Mouse (Mus musculus) cortical plate, adult 2 months (tissue): ENCODE measurements around the gene Shmt2. TPM values are rescaled to one million over a fixed set of nuclear protein-coding genes. Genes with fewer than 3 reads are reported as not detected.

Source experiments
- H3K27ac ChIP-seq: fragments of 200-500 bp; 2 replicates; pipeline ENCODE4 v1.5.1; 2012; ENCODE audit warnings: low read length, control low read depth, inconsistent platforms; ENCODE audit not compliant: insufficient read depth
- H3K4me1 ChIP-seq: fragments of 200-500 bp; 2 replicates; pipeline ENCODE4 v1.6.1; 2011; ENCODE audit warnings: low read length; ENCODE audit not compliant: control insufficient read depth, insufficient read depth
- H3K4me3 ChIP-seq: fragments of 200-500 bp; 2 replicates; pipeline ENCODE4 v1.5.1; 2011; ENCODE audit warnings: mild to moderate bottlenecking, low read length, control low read depth; ENCODE audit not compliant: insufficient read depth
- CTCF ChIP-seq: fragments of 200-500 bp; IDR thresholded peaks from 2 replicates; pipeline ENCODE4 v1.5.1; 2011; ENCODE audit warnings: mild to moderate bottlenecking, control low read depth, low read length; ENCODE audit not compliant: insufficient read depth; ENCODE audit errors: extremely low read depth
- POLR2A ChIP-seq: fragments of 200-500 bp; IDR thresholded peaks from 2 replicates; pipeline ENCODE4 v1.6.1; 2011; ENCODE audit warnings: mild to moderate bottlenecking, low read length, control low read depth; ENCODE audit not compliant: insufficient read depth; ENCODE audit errors: extremely low read depth
- polyA plus RNA-seq: library from polyadenylated mRNA; depleted of rRNA; stranded (reverse); fragments of >200 nt; gene quantifications from 2 replicates; pipeline ENCODE4 v1.2.3, GENCODE M21; 2012; rRNA removed

Shmt2 gene
- polyA plus RNA-seq, 1 experiment = 39.7 TPM

DNA sequence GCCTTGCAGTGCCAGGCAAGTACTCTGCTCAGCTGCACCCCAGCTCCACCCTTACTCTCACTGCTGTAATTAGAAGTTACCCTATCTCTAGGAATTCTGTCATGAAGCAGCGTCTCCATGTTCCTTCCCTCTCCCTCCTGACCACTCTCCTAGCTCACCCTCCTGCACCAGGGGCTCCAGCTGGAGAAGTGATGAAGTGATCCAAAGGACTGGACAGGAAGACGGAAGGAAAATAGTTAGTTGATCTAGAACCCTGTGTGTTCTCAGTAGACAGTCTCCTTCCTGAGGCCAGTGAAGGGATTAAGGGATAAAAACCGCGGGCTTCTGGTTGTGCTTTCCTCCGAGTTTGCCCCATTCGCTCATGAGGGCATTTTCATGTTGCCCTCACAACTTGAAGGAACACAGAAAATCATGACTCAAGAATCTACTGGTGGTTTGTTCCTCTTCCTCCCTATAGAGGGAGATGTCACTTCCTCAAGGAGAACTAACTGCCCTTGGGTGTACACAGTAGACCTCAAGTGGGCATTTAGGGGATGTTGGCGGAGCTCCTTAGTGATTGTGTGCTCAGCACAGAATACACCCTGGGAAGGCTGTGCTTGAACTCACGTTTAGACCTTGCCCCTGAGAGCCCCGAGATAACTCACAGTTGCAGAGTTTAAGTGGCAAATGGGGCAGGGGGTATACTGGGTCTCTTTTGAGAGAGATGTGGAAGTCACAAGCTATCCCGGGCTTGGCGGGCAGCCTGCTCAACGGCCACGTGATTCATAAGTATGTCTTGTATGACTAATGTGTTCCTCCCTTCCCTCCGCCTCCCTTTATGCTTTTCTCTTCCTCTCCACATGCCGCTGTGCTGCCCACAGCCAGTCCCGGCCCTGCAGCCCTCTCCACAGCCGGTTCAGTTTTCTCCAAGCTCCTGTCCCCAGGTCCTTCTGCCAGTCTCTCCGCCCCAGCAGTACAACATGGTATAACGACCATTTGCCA is 41.1 kb downstream of the Shmt2 start:
- H3K27ac ChIP-seq = no peak overlapping the region
- H3K4me3 ChIP-seq = no peak overlapping the region
- peak; percentile 35; the same call in 1 of the 2 replicates for TF ChIP-seq POLR2A
- TF ChIP-seq CTCF = no peak
- peaks cover 2% of the 10 kb centered on the region for H3K4me1 ChIP-seq

DNA sequence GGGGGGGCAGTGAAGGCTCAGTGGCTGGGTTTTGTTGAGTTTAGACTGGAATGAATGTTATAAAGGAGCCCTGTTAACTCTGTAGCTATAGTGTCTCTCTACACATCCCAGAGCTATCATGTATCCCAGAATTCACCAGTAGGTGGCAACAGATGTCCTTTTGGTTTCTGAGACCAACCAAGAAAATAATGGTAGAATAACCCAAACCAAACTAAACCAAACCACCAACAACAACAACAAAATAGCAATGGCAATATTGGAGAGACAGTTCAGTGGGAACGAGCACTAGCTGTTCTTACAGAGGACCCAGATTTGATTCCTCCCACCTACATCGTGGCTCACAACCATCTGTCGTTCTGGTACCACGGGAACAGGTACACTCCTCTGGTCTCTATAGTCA is 43.1 kb downstream of the Shmt2 start:
- no peak overlapping the region for H3K27ac ChIP-seq
- TF ChIP-seq POLR2A = no peak
- TF ChIP-seq CTCF = no peak
- H3K4me3 ChIP-seq = no peak overlapping the region
- peaks cover 2% of the 10 kb centered on the region for H3K4me1 ChIP-seq

DNA sequence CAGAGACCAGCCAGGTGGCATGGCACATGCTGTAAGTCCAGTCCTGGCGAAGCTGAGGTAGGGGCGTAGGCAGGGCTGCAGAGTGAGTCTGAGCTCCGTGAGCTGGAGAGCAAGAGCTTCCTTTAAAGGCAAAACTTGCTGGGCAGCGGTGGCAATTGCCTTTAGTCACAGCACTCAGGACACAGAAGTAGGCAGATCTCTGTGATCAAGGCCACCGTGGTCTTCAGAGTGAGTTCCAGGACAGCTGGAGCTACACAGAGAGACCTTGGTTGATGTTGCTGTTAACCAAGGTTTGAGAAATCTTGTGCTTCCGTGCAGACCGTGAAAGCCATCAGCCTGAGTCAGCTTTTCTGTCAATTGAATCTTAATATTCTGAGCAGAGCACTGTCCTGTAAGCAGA is 44.9 kb downstream of the Shmt2 start:
- no peak for TF ChIP-seq CTCF
- TF ChIP-seq POLR2A = no peak
- no peak overlapping the region for H3K4me3 ChIP-seq
- H3K4me1 ChIP-seq = peaks cover 2% of the 10 kb centered on the region
- H3K27ac ChIP-seq = no peak overlapping the region

DNA sequence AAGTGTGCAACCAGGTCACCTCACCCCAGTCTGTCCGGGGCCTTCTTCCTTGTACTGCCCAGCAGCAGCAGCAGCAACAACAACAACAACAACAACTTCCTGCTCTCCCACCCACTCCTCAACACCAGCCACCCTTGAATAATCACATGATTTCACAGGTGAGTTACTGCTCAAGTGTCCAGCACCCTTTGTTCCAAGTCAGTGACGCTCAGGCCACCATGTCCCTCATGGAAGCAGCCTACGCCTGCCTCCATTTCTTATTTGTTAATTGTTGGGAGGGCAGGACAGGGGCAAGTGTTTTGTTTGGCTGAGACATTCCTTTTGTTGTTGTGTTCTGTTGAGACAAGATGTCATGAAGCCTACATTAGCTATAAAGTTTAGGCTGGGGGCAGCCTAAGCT is 45.7 kb downstream of the Shmt2 start:
- H3K4me1 ChIP-seq = no peaks in the 10 kb centered on the region
- TF ChIP-seq CTCF (no peak), POLR2A (no peak)
- no peak overlapping the region for H3K4me3 ChIP-seq
- H3K27ac ChIP-seq = no peak overlapping the region

DNA sequence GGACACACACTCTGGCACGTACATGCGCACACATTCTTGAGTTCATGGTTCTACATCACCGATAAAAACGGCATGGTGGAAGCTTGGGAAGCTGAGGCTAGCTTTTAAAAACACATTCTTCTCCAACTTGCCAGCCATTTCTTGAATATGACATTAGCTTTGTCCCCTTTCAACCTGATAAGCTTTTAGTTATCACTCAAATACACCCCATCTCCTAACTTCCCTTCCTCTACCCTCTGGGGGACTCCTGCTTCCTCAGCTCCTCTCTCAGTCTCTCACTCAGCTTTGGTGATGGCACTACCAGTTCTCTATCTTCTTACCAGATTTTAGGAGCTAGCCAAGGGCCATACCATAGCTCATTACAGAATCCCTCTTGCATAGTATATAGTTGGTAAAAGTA is 47.1 kb downstream of the Shmt2 start:
- no peaks in the 10 kb centered on the region for H3K4me1 ChIP-seq
- no peak for TF ChIP-seq POLR2A
- no peak for TF ChIP-seq CTCF
- H3K27ac ChIP-seq = no peak overlapping the region
- no peak overlapping the region for H3K4me3 ChIP-seq

DNA sequence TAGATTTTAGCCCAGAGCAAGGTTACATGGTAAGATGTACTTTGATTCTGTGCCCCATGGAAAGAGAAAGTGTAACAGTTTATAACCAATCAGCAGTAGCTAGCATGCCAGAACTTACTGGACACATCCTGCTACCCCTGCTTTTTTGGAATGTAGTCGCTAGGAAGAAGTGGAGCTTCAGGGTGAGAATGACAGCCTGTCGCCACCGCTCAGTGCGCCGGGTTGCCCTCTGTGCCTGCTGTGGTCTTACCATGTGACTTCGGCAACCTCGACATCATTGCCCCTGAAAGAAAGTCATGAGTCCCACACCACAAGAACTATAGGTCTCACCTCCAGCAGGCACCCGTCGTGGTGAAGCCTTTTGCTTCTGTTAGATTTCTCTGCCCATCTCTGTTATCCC is 49.5 kb downstream of the Shmt2 start:
- Histone ChIP-seq H3K4me1 (no peaks in the 10 kb centered on the region), H3K27ac (no peak overlapping the region), H3K4me3 (no peak overlapping the region)
- TF ChIP-seq CTCF = no peak
- TF ChIP-seq POLR2A = no peak

DNA sequence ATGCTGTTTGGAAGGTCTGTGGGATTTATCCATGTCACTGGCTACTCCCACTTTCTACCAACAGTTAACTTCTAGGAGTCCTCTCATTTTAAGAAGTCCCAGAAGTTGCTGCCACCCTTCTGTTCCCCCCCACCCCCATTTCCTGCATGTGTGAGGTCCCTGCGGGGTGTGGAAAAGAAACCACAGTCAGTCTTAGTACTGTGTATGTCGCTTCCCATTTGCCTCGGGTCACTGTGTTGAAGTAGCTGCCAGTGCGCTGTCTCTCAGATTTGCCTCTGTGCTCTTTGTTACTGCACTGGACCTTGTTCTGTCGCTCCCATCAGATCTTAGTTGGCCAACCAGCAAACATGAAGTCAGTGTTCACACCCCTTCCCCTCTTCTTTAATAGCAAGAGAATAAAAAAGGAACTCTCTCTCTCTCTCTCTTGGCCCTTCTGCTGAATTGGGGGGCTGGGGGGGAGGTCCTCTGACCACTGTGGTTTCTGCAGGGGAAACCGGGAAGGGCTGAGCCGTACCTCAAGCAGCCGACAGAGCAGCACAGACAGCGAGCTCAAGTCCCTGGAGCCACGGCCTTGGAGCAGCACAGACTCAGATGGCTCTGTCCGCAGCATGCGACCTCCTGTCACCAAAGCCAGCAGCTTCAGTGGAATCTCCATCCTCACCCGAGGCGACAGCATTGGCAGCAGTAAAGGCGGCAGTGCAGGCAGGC is 50.8 kb downstream of the Shmt2 start:
- no peak overlapping the region for H3K27ac ChIP-seq
- H3K4me1 ChIP-seq = no peaks in the 10 kb centered on the region
- H3K4me3 ChIP-seq = no peak overlapping the region
- no peak for TF ChIP-seq CTCF

Other genes with a start within 250 kb of the Shmt2 start
- gene Mbd6, start 233.4 kb downstream of the Shmt2 start, polyA plus RNA-seq = 35.1 TPM in 2 replicates
- 71.6 and 75.6 TPM in 2 replicates for gene Mars, start 210.7 kb downstream of the Shmt2 start, polyA plus RNA-seq
- 1.2 and 1.4 TPM in 2 replicates for gene Arhgap9, start 200.5 kb downstream of the Shmt2 start, polyA plus RNA-seq
- gene Gli1, start 180.5 kb downstream of the Shmt2 start, polyA plus RNA-seq = 2.3 and 2.6 TPM in 2 replicates
- 0.10 and 0.19 TPM in 2 replicates for gene Inhbe, start 168.0 kb downstream of the Shmt2 start, polyA plus RNA-seq
- gene Inhbc, start 152.0 kb downstream of the Shmt2 start, polyA plus RNA-seq = not detected in 2 replicates
- 185 and 201 TPM in 2 replicates for gene R3hdm2, start 142.1 kb downstream of the Shmt2 start, polyA plus RNA-seq
- gene Stac3, start 20.8 kb downstream of the Shmt2 start, polyA plus RNA-seq = 9.5 and 10.6 TPM in 2 replicates
- gene Ndufa4l2, start 7.5 kb downstream of the Shmt2 start, polyA plus RNA-seq = 10.0 and 10.6 TPM in 2 replicates
- 3.0 and 3.8 TPM in 2 replicates for gene Nxph4, start 12.1 kb upstream of the Shmt2 start, polyA plus RNA-seq
- 294 and 309 TPM in 2 replicates for gene Lrp1, start 98.7 kb upstream of the Shmt2 start, polyA plus RNA-seq
- 11.9 and 12.6 TPM in 2 replicates for gene Stat6, start 120.5 kb upstream of the Shmt2 start, polyA plus RNA-seq
- gene Nemp1, start 144.5 kb upstream of the Shmt2 start, polyA plus RNA-seq = 3.8 TPM in 2 replicates
- gene Nab2, start 146.1 kb upstream of the Shmt2 start, polyA plus RNA-seq = 35.3 and 40.3 TPM in 2 replicates
- 1.3 and 1.7 TPM in 2 replicates for gene Myo1a, start 182.7 kb upstream of the Shmt2 start, polyA plus RNA-seq
- 25.9 and 31.9 TPM in 2 replicates for gene Tac2, start 202.0 kb upstream of the Shmt2 start, polyA plus RNA-seq
- 5.0 and 5.4 TPM in 2 replicates for gene Zbtb39, start 217.1 kb upstream of the Shmt2 start, polyA plus RNA-seq
- 1.3 and 1.4 TPM in 2 replicates for gene Gpr182, start 229.3 kb upstream of the Shmt2 start, polyA plus RNA-seq
- 0.15 and 0.25 TPM in 2 replicates for gene Rdh1, start 237.3 kb upstream of the Shmt2 start, polyA plus RNA-seq
- gene Rdh16f1, start 237.3 kb upstream of the Shmt2 start, polyA plus RNA-seq = 1.2 TPM in 1 of 2 replicates, not detected in the other